Mouse (Mus musculus): ENCODE data around the gene Syap1. TPM values are rescaled to one million over a fixed set of nuclear protein-coding genes. Genes with fewer than 3 reads are reported as not detected.

Gene Syap1
- 23.8 TPM for total RNA-seq (2023)

GRCm38 (mm10) chrX:162887931-162888511, at the start of gene Syap1:
Gene Syap1 (minus strand): TSS chrX:162888447.

GRCm38 (mm10) chrX:162900938-162901337, 12.7 kb upstream of the Syap1 start, which contains the start of gene Ctps2:
Gene Ctps2 (plus strand): TSS chrX:162901238.

GRCm38 (mm10) chrX:162829203-162829708, 59.0 kb downstream of the Syap1 start, which contains the start of gene Txlng:
Gene Txlng (minus strand): TSS chrX:162829454.

Other genes starting within 250 kb of the Syap1 start
- not detected for gene Reps2, start 244.8 kb downstream of the Syap1 start, total RNA-seq (2023)
- 98.9 TPM for gene Rbbp7, start 128.0 kb downstream of the Syap1 start, total RNA-seq (2023)
- 31.7 TPM for gene Txlng, start 59.0 kb downstream of the Syap1 start, total RNA-seq (2023)
- gene Ctps2, start 12.8 kb upstream of the Syap1 start, total RNA-seq (2023): 144 TPM
- not detected for gene S100g, start 76.2 kb upstream of the Syap1 start, total RNA-seq (2023)